Mouse (Mus musculus): Measurements from ENCODE around the gene B4galt1. TPM values are rescaled to one million over a fixed set of nuclear protein-coding genes. Genes with fewer than 3 reads are reported as not detected.
A peak's percentile ranks its signal among the peaks of the same experiment; 100 is the strongest.

The B4galt1 gene
- polyA plus RNA-seq, 1 experiment from 2014 or later, result 8.3 TPM

- Histone ChIP-seq H3K4me2 (replicated peaks) (no peak overlapping the region), H3K36me3 (no peaks in the 10 kb centered on the region), H3K9ac (replicated peaks) (no peak overlapping the region), H3K4me1 (replicated peaks) (peaks cover 4% of the 10 kb centered on the region), H3K4me3 (replicated peaks) (no peak overlapping the region), H3K27me3 (no peaks in the 10 kb centered on the region), H3K9me3 (no peaks in the 10 kb centered on the region), H3K27ac (no peak overlapping the region)
- whole genome bisulfite sequencing, result 92% methylated on average over 8 of the region's 8 CpGs
- ATAC-seq, result no peak
Measured at GRCm38 (mm10) chr4:40821303-40822023, 32.3 kb downstream of the B4galt1 start.

GRCm38 (mm10) chr4:40820903-40821302, 32.9 kb downstream of the B4galt1 start:
- Histone ChIP-seq H3K9me3 (no peaks in the 10 kb centered on the region), H3K27ac (no peak overlapping the region), H3K4me2 (replicated peaks) (no peak overlapping the region), H3K4me3 (replicated peaks) (no peak overlapping the region), H3K9ac (replicated peaks) (no peak overlapping the region), H3K4me1 (replicated peaks) (peaks cover 10% of the 10 kb centered on the region), H3K27me3 (no peaks in the 10 kb centered on the region), H3K36me3 (no peaks in the 10 kb centered on the region)
- WGBS, result 89% methylated on average over 1 of the region's 1 CpGs
- no peak for ATAC-seq

GRCm38 (mm10) chr4:40820024-40820423, 33.8 kb downstream of the B4galt1 start:
- H3K36me3 ChIP-seq, result no peaks in the 10 kb centered on the region
- H3K27me3 ChIP-seq, result no peaks in the 10 kb centered on the region
- no peak for ATAC-seq
- peaks cover 18% of the 10 kb centered on the region for H3K4me1 ChIP-seq (replicated peaks)
- H3K4me2 ChIP-seq (replicated peaks), result no peak overlapping the region
- WGBS, result 92% methylated on average over 4 of the region's 4 CpGs
- H3K9ac ChIP-seq (replicated peaks), result no peak overlapping the region
- H3K27ac ChIP-seq, result no peak overlapping the region
- no peak overlapping the region for H3K4me3 ChIP-seq (replicated peaks)
- H3K9me3 ChIP-seq, result no peaks in the 10 kb centered on the region

GRCm38 (mm10) chr4:40819151-40819550, 34.7 kb downstream of the B4galt1 start:
- Histone ChIP-seq H3K9me3 (no peaks in the 10 kb centered on the region), H3K36me3 (no peaks in the 10 kb centered on the region), H3K4me1 (replicated peaks) (peaks cover 18% of the 10 kb centered on the region), H3K27ac (no peak overlapping the region), H3K27me3 (no peaks in the 10 kb centered on the region), H3K4me2 (replicated peaks) (no peak overlapping the region), H3K4me3 (replicated peaks) (no peak overlapping the region), H3K9ac (replicated peaks) (no peak overlapping the region)
- WGBS, result 95% methylated on average over 6 of the region's 6 CpGs
- no peak for ATAC-seq

GRCm38 (mm10) chr4:40818421-40818820, 35.4 kb downstream of the B4galt1 start:
- Histone ChIP-seq H3K27ac (no peak overlapping the region), H3K9me3 (no peaks in the 10 kb centered on the region), H3K4me2 (replicated peaks) (no peak overlapping the region), H3K9ac (replicated peaks) (no peak overlapping the region), H3K4me3 (replicated peaks) (no peak overlapping the region), H3K27me3 (no peaks in the 10 kb centered on the region), H3K36me3 (0 out of 2 replicates have a peak, but pooled peaks cover 4% of the 10 kb centered on the region), H3K4me1 (replicated peaks) (peaks cover 18% of the 10 kb centered on the region)
- ATAC-seq, result no peak
- 90% methylated on average over 6 of the region's 6 CpGs for WGBS

GRCm38 (mm10) chr4:40817936-40818335, 35.9 kb downstream of the B4galt1 start:
- Histone ChIP-seq H3K9ac (replicated peaks) (no peak overlapping the region), H3K4me2 (replicated peaks) (no peak overlapping the region), H3K9me3 (no peaks in the 10 kb centered on the region), H3K4me3 (replicated peaks) (no peak overlapping the region), H3K27me3 (no peaks in the 10 kb centered on the region), H3K4me1 (replicated peaks) (peaks cover 18% of the 10 kb centered on the region), H3K36me3 (0 out of 2 replicates have a peak, but pooled peaks cover 4% of the 10 kb centered on the region), H3K27ac (no peak overlapping the region)
- 86% methylated on average over 12 of the region's 12 CpGs for WGBS
- no peak for ATAC-seq

GRCm38 (mm10) chr4:40815775-40816372, 37.9 kb downstream of the B4galt1 start:
- peak; percentile 24; the same call in 1 of the 2 replicates for ATAC-seq

GRCm38 (mm10) chr4:40815120-40815519, 38.7 kb downstream of the B4galt1 start:
- Histone ChIP-seq H3K4me2 (replicated peaks) (no peak overlapping the region), H3K27me3 (no peaks in the 10 kb centered on the region), H3K4me3 (replicated peaks) (no peak overlapping the region), H3K36me3 (peaks cover 12% of the 10 kb centered on the region; the same call in 1 of the 2 replicates), H3K9me3 (no peaks in the 10 kb centered on the region), H3K27ac (no peak overlapping the region), H3K4me1 (replicated peaks) (peaks cover 18% of the 10 kb centered on the region), H3K9ac (replicated peaks) (no peak overlapping the region)
- 77% methylated on average over 3 of the region's 3 CpGs for WGBS
- ATAC-seq, result no peak

More at GRCm38 (mm10) chr4:40815775-40816372, 37.9 kb downstream of the B4galt1 start:
- Histone ChIP-seq H3K9ac (replicated peaks) (no peak overlapping the region), H3K27me3 (no peaks in the 10 kb centered on the region), H3K36me3 (peaks cover 12% of the 10 kb centered on the region; the same call in 1 of the 2 replicates), H3K27ac (peak overlapping the region; percentile 25; the same call in 1 of the 2 replicates), H3K9me3 (no peaks in the 10 kb centered on the region), H3K4me3 (replicated peaks) (no peak overlapping the region), H3K4me1 (replicated peaks) (peaks cover 18% of the 10 kb centered on the region), H3K4me2 (replicated peaks) (no peak overlapping the region)
- 11% methylated on average over 12 of the region's 12 CpGs for WGBS

- WGBS, result 90% methylated on average over 6 of the region's 6 CpGs
- Histone ChIP-seq H3K36me3 (peaks cover 12% of the 10 kb centered on the region; the same call in 1 of the 2 replicates), H3K27ac (no peak overlapping the region), H3K4me2 (replicated peaks) (no peak overlapping the region), H3K9me3 (no peaks in the 10 kb centered on the region), H3K27me3 (no peaks in the 10 kb centered on the region), H3K4me3 (replicated peaks) (no peak overlapping the region), H3K4me1 (replicated peaks) (peaks cover 18% of the 10 kb centered on the region), H3K9ac (replicated peaks) (no peak overlapping the region)
- ATAC-seq, result no peak
Measured at GRCm38 (mm10) chr4:40814359-40814758, 39.4 kb downstream of the B4galt1 start.

GRCm38 (mm10) chr4:40812891-40813290, 40.9 kb downstream of the B4galt1 start:
- H3K27me3 ChIP-seq, result no peaks in the 10 kb centered on the region
- 92% methylated on average over 1 of the region's 1 CpGs for WGBS
- peaks cover 18% of the 10 kb centered on the region for H3K4me1 ChIP-seq (replicated peaks)
- H3K9ac ChIP-seq (replicated peaks), result no peak overlapping the region
- H3K4me3 ChIP-seq (replicated peaks), result no peak overlapping the region
- peaks cover 14% of the 10 kb centered on the region; the same call in 1 of the 2 replicates for H3K36me3 ChIP-seq
- no peaks in the 10 kb centered on the region for H3K9me3 ChIP-seq
- no peak overlapping the region for H3K4me2 ChIP-seq (replicated peaks)
- no peak overlapping the region for H3K27ac ChIP-seq
- ATAC-seq, result no peak

GRCm38 (mm10) chr4:40810481-40810880, 43.3 kb downstream of the B4galt1 start:
- ATAC-seq, result no peak
- Histone ChIP-seq H3K4me1 (replicated peaks) (peaks cover 4% of the 10 kb centered on the region), H3K4me2 (replicated peaks) (no peak overlapping the region), H3K9me3 (no peaks in the 10 kb centered on the region), H3K9ac (replicated peaks) (no peak overlapping the region), H3K27me3 (no peaks in the 10 kb centered on the region), H3K36me3 (peaks cover 25% of the 10 kb centered on the region), H3K27ac (no peak overlapping the region), H3K4me3 (replicated peaks) (no peak overlapping the region)
- 92% methylated on average over 5 of the region's 5 CpGs for WGBS

GRCm38 (mm10) chr4:40807382-40807781, 46.4 kb downstream of the B4galt1 start:
- Histone ChIP-seq H3K27me3 (no peaks in the 10 kb centered on the region), H3K9ac (replicated peaks) (no peak overlapping the region), H3K4me1 (replicated peaks) (no peaks in the 10 kb centered on the region), H3K4me3 (replicated peaks) (no peak overlapping the region), H3K9me3 (no peaks in the 10 kb centered on the region), H3K27ac (no peak overlapping the region), H3K4me2 (replicated peaks) (no peak overlapping the region), H3K36me3 (peaks cover 20% of the 10 kb centered on the region)
- no peak for ATAC-seq
- WGBS, result 94% methylated on average over 4 of the region's 4 CpGs

Measured in midbrain, embryonic 13.5 days (tissue).